Mouse (Mus musculus) C2C12 (cell line): ENCODE measurements around the gene AB124611. TPM values are rescaled to one million over a fixed set of nuclear protein-coding genes. Genes with fewer than 3 reads are reported as not detected.
"Not testable (repeated sequence)": the region's sequence is repeated elsewhere in the genome, so short reads cannot be mapped to it uniquely, and the experiment has no call there.

Experiments
- H3K27me3 ChIP-seq: one replicate; pipeline ENCODE4 v1.6.1; 2011; ENCODE audit not compliant: control insufficient read depth, insufficient read depth, insufficient read length
- H3K36me3 ChIP-seq: one replicate; pipeline ENCODE4 v1.6.1; 2011; ENCODE audit not compliant: control insufficient read depth, insufficient read depth
- H3K4me3 ChIP-seq: one replicate; pipeline ENCODE4 v1.5.1; 2011; ENCODE audit warnings: mild to moderate bottlenecking, control low read depth; ENCODE audit not compliant: poor library complexity, insufficient read depth, severe bottlenecking
- H3K79me2 ChIP-seq: one replicate; pipeline ENCODE4 v1.6.1; 2011; ENCODE audit not compliant: control insufficient read depth, insufficient read depth
- H3K79me3 ChIP-seq: one replicate; pipeline ENCODE4 v1.6.1; 2011; ENCODE audit warnings: low read depth, control low read depth
- H3ac ChIP-seq: one replicate; pipeline ENCODE3; 2011; ENCODE audit warnings: low read depth; ENCODE audit not compliant: control insufficient read depth, insufficient read length
- CEBPB ChIP-seq: IDR thresholded peaks from one replicate; pipeline ENCODE4 v1.6.1; 2011; ENCODE audit warnings: low read depth, mild to moderate bottlenecking, control low read depth, moderate library complexity
- CTCF ChIP-seq: IDR thresholded peaks from one replicate; pipeline ENCODE4 v1.5.1; 2011; ENCODE audit not compliant: control insufficient read depth, insufficient read depth, insufficient read length
- FOSL1 ChIP-seq: IDR thresholded peaks from one replicate; pipeline ENCODE4 v1.8.0; 2011; ENCODE audit warnings: mild to moderate bottlenecking, low read length; ENCODE audit not compliant: poor library complexity, insufficient read depth, severe bottlenecking
- MAX ChIP-seq: IDR thresholded peaks from one replicate; pipeline ENCODE4 v1.6.1; 2011; ENCODE audit warnings: mild to moderate bottlenecking, control low read depth
- MYOD1 ChIP-seq: IDR thresholded peaks from one replicate; pipeline ENCODE4 v1.6.1; 2011; ENCODE audit warnings: low read depth; ENCODE audit not compliant: control insufficient read depth, insufficient read length
- MYOG ChIP-seq: IDR thresholded peaks from one replicate; pipeline ENCODE4 v1.6.1; 2011; ENCODE audit not compliant: control insufficient read depth, insufficient read length; ENCODE audit errors: extremely low read depth
- USF1 ChIP-seq: IDR thresholded peaks from one replicate; pipeline ENCODE4 v1.6.1; 2011; ENCODE audit warnings: low read depth, mild to moderate bottlenecking, control low read depth, moderate library complexity
- polyA plus RNA-seq: library from polyadenylated mRNA; unstranded; fragments of >200 nt; fragmentation: generic; extraction: Trizol; gene quantifications from one replicate; pipeline ENCODE4 v1.2.1, GENCODE M21; 2012; ENCODE audit warnings: missing spikeins

Gene AB124611
- polyA plus RNA-seq, 1 experiment: 0.19 TPM

GRCm38 (mm10) chr9:21527100-21527801, 1.3 kb downstream of the AB124611 start:
- Histone ChIP-seq H3K36me3 (no peaks in the 10 kb centered on the region), H3ac (no peak overlapping the region), H3K4me3 (no peak overlapping the region), H3K79me3 (no peaks in the 10 kb centered on the region), H3K79me2 (no peaks in the 10 kb centered on the region), H3K27me3 (peaks cover 2% of the 10 kb centered on the region)
- TF ChIP-seq USF1 (no peak), MYOG (no peak), CEBPB (no peak), MYOD1 (no peak), FOSL1 (no peak), CTCF (no peak), MAX (no peak)

- TF ChIP-seq USF1 (no peak), MAX (no peak)
- H3K79me3 ChIP-seq: no peaks in the 10 kb centered on the region
- H3ac ChIP-seq: no peak overlapping the region
- no peak overlapping the region for H3K4me3 ChIP-seq
- H3K36me3 ChIP-seq: no peaks in the 10 kb centered on the region
- H3K79me2 ChIP-seq: no peaks in the 10 kb centered on the region
- no peaks in the 10 kb centered on the region for H3K27me3 ChIP-seq
These were observed 1.9 kb downstream of the AB124611 start for GRCm38 (mm10) chr9:21527917-21528324.

GRCm38 (mm10) chr9:21536501-21536900, 10.5 kb downstream of the AB124611 start:
- no peak overlapping the region for H3K4me3 ChIP-seq
- H3K79me2 ChIP-seq: no peaks in the 10 kb centered on the region
- TF ChIP-seq MAX (no peak), FOSL1 (no peak), CEBPB (no peak), MYOG (no peak), MYOD1 (no peak), CTCF (no peak), USF1 (no peak)
- no peaks in the 10 kb centered on the region for H3K27me3 ChIP-seq
- no peak overlapping the region for H3ac ChIP-seq
- no peaks in the 10 kb centered on the region for H3K79me3 ChIP-seq
- H3K36me3 ChIP-seq: no peaks in the 10 kb centered on the region

DNA sequence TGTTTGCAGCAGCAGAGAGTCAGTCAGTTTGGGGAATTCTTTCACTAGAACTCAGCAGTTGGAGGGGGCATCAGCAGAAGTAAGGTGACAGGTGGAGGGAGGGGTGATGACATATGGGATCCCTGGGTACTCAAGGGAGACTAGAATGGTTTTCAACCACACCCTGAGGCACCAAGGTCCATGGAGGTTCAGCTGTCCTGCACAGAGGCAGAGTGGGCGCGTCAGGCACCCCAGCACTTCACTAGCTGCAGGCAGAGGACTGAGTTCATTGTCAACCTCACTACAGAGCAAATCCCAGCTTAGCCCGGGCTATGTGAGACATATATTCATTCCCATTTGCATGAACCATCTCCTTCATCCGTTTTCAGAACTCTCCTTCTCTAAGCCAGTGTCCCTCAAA, 11.0 kb downstream of the AB124611 start:
- Histone ChIP-seq H3K79me2 (no peaks in the 10 kb centered on the region), H3K79me3 (no peaks in the 10 kb centered on the region), H3K27me3 (no peaks in the 10 kb centered on the region), H3ac (no peak overlapping the region), H3K4me3 (no peak overlapping the region), H3K36me3 (no peaks in the 10 kb centered on the region)
- TF ChIP-seq FOSL1 (no peak), MYOG (no peak), CTCF (no peak), MAX (no peak), CEBPB (no peak), MYOD1 (no peak), USF1 (no peak)

DNA sequence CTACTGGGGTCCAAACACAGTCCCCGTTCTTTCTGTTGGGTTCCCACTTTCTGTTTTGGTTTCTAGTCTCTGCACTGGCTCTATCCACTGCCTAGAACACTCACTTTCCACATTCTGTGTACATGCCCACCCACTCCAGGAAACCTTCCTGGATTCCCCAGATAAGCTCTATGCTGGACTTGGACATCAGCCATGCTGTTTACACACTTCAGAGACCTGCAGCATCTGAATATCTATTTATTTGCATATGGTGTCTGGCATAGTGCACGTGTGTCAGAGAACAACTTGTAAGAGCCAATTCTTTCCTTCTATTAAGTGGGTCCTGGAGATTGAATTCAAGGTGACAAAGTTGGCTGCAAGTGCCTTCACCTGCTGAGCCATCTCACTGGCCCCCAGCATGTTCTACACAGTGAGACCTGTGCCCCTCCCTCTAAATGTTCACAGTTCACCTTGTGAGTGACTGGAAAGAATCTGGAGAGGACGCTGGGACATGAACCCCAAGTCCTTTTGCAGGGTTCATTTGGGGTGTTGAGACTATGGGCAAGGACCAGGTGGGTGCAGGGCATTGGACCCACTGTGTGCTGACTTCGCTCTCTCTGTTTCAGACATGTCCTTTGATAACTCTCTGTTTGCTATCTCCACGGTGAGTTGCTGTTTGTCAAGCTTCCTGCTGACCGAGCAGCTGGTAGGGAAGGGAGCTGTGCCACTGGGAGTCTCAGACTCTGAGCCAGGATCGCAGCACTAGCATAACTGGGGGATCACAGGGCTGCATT, 14.2 kb downstream of the AB124611 start:
- Histone ChIP-seq H3K36me3 (no peaks in the 10 kb centered on the region), H3K79me2 (no peaks in the 10 kb centered on the region), H3K4me3 (no peak overlapping the region), H3ac (no peak overlapping the region), H3K27me3 (no peaks in the 10 kb centered on the region), H3K79me3 (no peaks in the 10 kb centered on the region)
- TF ChIP-seq USF1 (no peak), CEBPB (no peak), MYOG (no peak), MAX (no peak), MYOD1 (no peak), CTCF (no peak), FOSL1 (no peak)

- H3K79me2 ChIP-seq, H3ac ChIP-seq, H3K36me3 ChIP-seq, H3K4me3 ChIP-seq, H3K27me3 ChIP-seq, H3K79me3 ChIP-seq: not testable (repeated sequence)
These were observed 16.0 kb downstream of the AB124611 start for GRCm38 (mm10) chr9:21542001-21542400.
